ENCODE assay signal across 19 mouse cellular contexts in the genomic region with DNA sequence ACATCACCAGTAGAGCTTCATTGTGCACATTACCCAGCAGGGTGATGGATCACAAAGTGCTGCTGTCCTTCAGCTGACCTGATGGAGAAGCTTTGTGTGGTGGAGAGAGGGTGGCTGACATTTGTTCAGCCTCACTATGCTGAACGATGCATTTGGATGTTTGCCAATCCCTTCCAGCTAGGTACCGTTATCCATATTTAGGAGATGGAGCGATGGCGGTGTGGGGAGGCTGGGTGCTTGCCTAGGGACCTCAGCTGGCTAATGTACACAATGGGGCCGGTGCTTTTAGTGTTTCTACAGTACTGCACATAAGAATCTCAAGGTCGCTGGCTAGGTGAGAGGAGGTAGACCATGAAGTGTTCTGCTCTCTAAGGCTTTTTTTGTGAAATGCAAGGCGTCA.
DNase-seq lines count a peak whose midpoint lies in the region; ATAC-seq and TF ChIP-seq lines count a peak whose summit lies in the region.
"Had no signal": no experiment of that assay in that cellular context is flagged by ENCODE, and none has a peak within 500 bp of the region (broad histone marks: within the 10 kb centered on the region; RNA-seq: fewer than 3 reads in every experiment).

No protein-coding gene starts in this region.

- peaks cover 11% of the 10 kb centered on the region; the same call in 1 of the 2 replicates for H3K36me3 ChIP-seq in hindbrain, embryonic 13.5 days
- H3K36me3 ChIP-seq in hindbrain, embryonic 10.5 days, result no peaks in the 10 kb centered on the region
- no peaks in the 10 kb centered on the region for H3K36me3 ChIP-seq in stomach, embryonic 14.5 days (ENCODE audit: control insufficient read depth, insufficient read depth, low read length)
- no peaks in the 10 kb centered on the region for H3K36me3 ChIP-seq in stomach, postnatal 0 days (ENCODE audit: control insufficient read depth, insufficient read depth, low read length)
- H3K36me3 ChIP-seq in hindbrain, embryonic 16.5 days (ENCODE audit: control insufficient read depth, insufficient read depth, low read length), result no peaks in the 10 kb centered on the region
- H3K36me3 ChIP-seq: heart, embryonic 13.5 days; limb, embryonic 10.5 days; liver, embryonic 12.5 days had no signal

- no peaks in the 10 kb centered on the region for H3K27me3 ChIP-seq in hindbrain, embryonic 13.5 days
- no peaks in the 10 kb centered on the region for H3K27me3 ChIP-seq in hindbrain, embryonic 10.5 days (ENCODE audit: insufficient read depth, poor library complexity, severe bottlenecking)
- no peaks in the 10 kb centered on the region for H3K27me3 ChIP-seq in stomach, embryonic 14.5 days (ENCODE audit: control insufficient read depth, insufficient read depth, low read length)
- H3K27me3 ChIP-seq in stomach, postnatal 0 days (ENCODE audit: control insufficient read depth, insufficient read depth, low read length), result no peaks in the 10 kb centered on the region
- no peaks in the 10 kb centered on the region for H3K27me3 ChIP-seq in hindbrain, embryonic 16.5 days (replicated peaks; ENCODE audit: control insufficient read depth, insufficient read depth, low read length)
- H3K27me3 ChIP-seq: heart, embryonic 13.5 days; liver, embryonic 12.5 days had no signal

- H3K27ac ChIP-seq in hindbrain, embryonic 13.5 days, result peak overlapping the region; percentile 40; the same call in 1 of the 2 replicates
- H3K27ac ChIP-seq in hindbrain, embryonic 10.5 days, result no peak overlapping the region
- H3K27ac ChIP-seq in stomach, embryonic 14.5 days (ENCODE audit: low read length), result no peak overlapping the region
- no peak overlapping the region for H3K27ac ChIP-seq in stomach, postnatal 0 days (replicated peaks)
- no peak overlapping the region; the same call in 1 of the 2 replicates for H3K27ac ChIP-seq in hindbrain, embryonic 16.5 days (ENCODE audit: low read depth, low read length)
- H3K27ac ChIP-seq: heart, embryonic 13.5 days; limb, embryonic 10.5 days; liver, embryonic 12.5 days had no signal

- no peak overlapping the region for H3K9ac ChIP-seq in hindbrain, embryonic 13.5 days
- H3K9ac ChIP-seq in stomach, embryonic 14.5 days (replicated peaks; ENCODE audit: low read depth, low read length), result no peak overlapping the region
- H3K9ac ChIP-seq in stomach, postnatal 0 days (ENCODE audit: low read length), result no peak overlapping the region
- no peak overlapping the region for H3K9ac ChIP-seq in hindbrain, embryonic 16.5 days (ENCODE audit: low read depth, low read length)
- H3K9ac ChIP-seq: heart, embryonic 13.5 days; liver, embryonic 12.5 days had no signal

- WGBS in hindbrain, embryonic 13.5 days, result 55% methylated on average over 7 of the region's 7 CpGs
- 91% methylated on average over 7 of the region's 7 CpGs for WGBS in hindbrain, embryonic 10.5 days
- WGBS in stomach, embryonic 14.5 days, result 39% methylated on average over 7 of the region's 7 CpGs
- 53% methylated on average over 7 of the region's 7 CpGs for WGBS in stomach, postnatal 0 days
- 42% methylated on average over 7 of the region's 7 CpGs for WGBS in hindbrain, embryonic 16.5 days

- TF ChIP-seq CTCF in stomach, postnatal 0 days (IDR thresholded peaks at IDR 0.05; ENCODE audit: low read depth), result no peak

- TF ChIP-seq EP300 in stomach, postnatal 0 days (optimal IDR thresholded peaks at IDR 0.05), result no peak

- no peak for DNase-seq in hindbrain, embryonic 10.5 days (ENCODE audit: low spot score)
- no peak for DNase-seq in stomach, postnatal 0 days (ENCODE audit: low spot score)
- DNase-seq in layer of hippocampus, postnatal 14 days (ENCODE audit: low spot score in 2 of 2), result no peak
- DNase-seq in left cerebral cortex, adult 18-20 months (ENCODE audit: low spot score in 2 of 2), result no peak
- DNase-seq: adrenal gland, postnatal 36 days; cerebellum, adult 2 months; cerebellum, postnatal 36 days; kidney, adult 8-10 months; kidney, postnatal 25 days; lung, adult 2 months; lung, postnatal 4 days; thymus, postnatal 36 days had no signal

- H3K9me3 ChIP-seq in hindbrain, embryonic 13.5 days, result no peaks in the 10 kb centered on the region
- no peaks in the 10 kb centered on the region for H3K9me3 ChIP-seq in hindbrain, embryonic 10.5 days
- H3K9me3 ChIP-seq in stomach, embryonic 14.5 days (ENCODE audit: control insufficient read depth, low read depth, low read length), result no peaks in the 10 kb centered on the region
- no peaks in the 10 kb centered on the region for H3K9me3 ChIP-seq in stomach, postnatal 0 days (ENCODE audit: control insufficient read depth, low read length)
- H3K9me3 ChIP-seq in hindbrain, embryonic 16.5 days (ENCODE audit: control insufficient read depth, low read length), result no peaks in the 10 kb centered on the region
- H3K9me3 ChIP-seq: heart, embryonic 13.5 days; limb, embryonic 10.5 days; liver, embryonic 12.5 days had no signal

- H3K4me2 ChIP-seq in hindbrain, embryonic 13.5 days, result no peak overlapping the region
- H3K4me2 ChIP-seq in stomach, embryonic 14.5 days (replicated peaks; ENCODE audit: low read depth, low read length), result no peak overlapping the region
- H3K4me2 ChIP-seq in stomach, postnatal 0 days (replicated peaks; ENCODE audit: low read depth), result no peak overlapping the region
- no peak overlapping the region for H3K4me2 ChIP-seq in hindbrain, embryonic 16.5 days (ENCODE audit: low read length)
- H3K4me2 ChIP-seq: heart, embryonic 13.5 days; liver, embryonic 12.5 days had no signal

- H3K4me1 ChIP-seq in hindbrain, embryonic 13.5 days (replicated peaks), result peaks cover 28% of the 10 kb centered on the region
- peaks cover 16% of the 10 kb centered on the region for H3K4me1 ChIP-seq in hindbrain, embryonic 10.5 days (replicated peaks)
- H3K4me1 ChIP-seq in stomach, embryonic 14.5 days (ENCODE audit: control insufficient read depth, insufficient read depth, low read length), result no peaks in the 10 kb centered on the region
- no peaks in the 10 kb centered on the region for H3K4me1 ChIP-seq in stomach, postnatal 0 days (replicated peaks; ENCODE audit: control insufficient read depth, insufficient read depth)
- peaks cover 13% of the 10 kb centered on the region for H3K4me1 ChIP-seq in hindbrain, embryonic 16.5 days (ENCODE audit: control insufficient read depth, insufficient read depth, low read depth, low read length)
- H3K4me1 ChIP-seq: limb, embryonic 10.5 days; liver, embryonic 12.5 days had no signal

- no peak overlapping the region for H3K4me3 ChIP-seq in hindbrain, embryonic 13.5 days
- no peak overlapping the region for H3K4me3 ChIP-seq in hindbrain, embryonic 10.5 days
- no peak overlapping the region for H3K4me3 ChIP-seq in stomach, embryonic 14.5 days (ENCODE audit: low read depth, low read length)
- no peak overlapping the region for H3K4me3 ChIP-seq in stomach, postnatal 0 days (ENCODE audit: low read depth, low read length)
- H3K4me3 ChIP-seq in hindbrain, embryonic 16.5 days (ENCODE audit: low read length), result no peak overlapping the region
- H3K4me3 ChIP-seq: heart, embryonic 13.5 days; limb, embryonic 10.5 days; liver, embryonic 12.5 days; myocyte had no signal

- ATAC-seq in hindbrain, embryonic 13.5 days (ENCODE audit: low FRiP score), result no peak
- peak; percentile 46; the same call in 1 of the 2 replicates for ATAC-seq in stomach, embryonic 14.5 days (ENCODE audit: insufficient number of reproducible peaks, insufficient read depth, low FRiP score, low read depth)
- no peak for ATAC-seq in stomach, postnatal 0 days (ENCODE audit: low FRiP score, low TSS enrichment)
- 0 out of 2 replicates have a peak, but pooled peaks have one; percentile 28 for ATAC-seq in hindbrain, embryonic 16.5 days
- ATAC-seq: liver, embryonic 12.5 days had no signal

Comparison
In these comparisons a context has a peak if more than half of its experiments do, and no peak if none do; other contexts are left out.
1. ATAC-seq: peak in stomach, embryonic 14.5 days (single experiment) and hindbrain, embryonic 16.5 days (single experiment); none in hindbrain, embryonic 13.5 days (single experiment) and stomach, postnatal 0 days (single experiment).